Mouse (Mus musculus) MEL (cell line): Measurements from ENCODE around the gene Mblac1.

Source experiments
- CHD2 ChIP-seq: IDR thresholded peaks from 2 replicates; pipeline ENCODE4 v1.6.1; 2011; ENCODE audit warnings: low read length, improper control_type of control experiment
- CTCF ChIP-seq, 3 experiments: IDR thresholded peaks in 2 of 3; conservative IDR thresholded peaks in 1 of 3; 2 replicates each; pipeline ENCODE4 v1.5.1; 2011 to 2012; ENCODE audit warnings: low read length in 3 of 3, low read depth in 2 of 3, mild to moderate bottlenecking in 2 of 3, improper control_type of control experiment in 1 of 3, inconsistent platforms in 1 of 3, mixed read lengths in 1 of 3, moderate library complexity in 1 of 3; ENCODE audit not compliant: control insufficient read depth in 1 of 3, insufficient read depth in 1 of 3, poor library complexity in 1 of 3, severe bottlenecking in 1 of 3
- E2F4 ChIP-seq: IDR thresholded peaks from 2 replicates; pipeline ENCODE4 v1.6.1; 2011; ENCODE audit warnings: low read depth, low read length, improper control_type of control experiment, borderline replicate concordance
- EP300 ChIP-seq, 2 experiments: IDR thresholded peaks; 2 replicates each; pipeline ENCODE4 v1.6.1; 2011; ENCODE audit warnings: improper control_type of control experiment in 2 of 2, low read length in 2 of 2, low read depth in 1 of 2, mild to moderate bottlenecking in 1 of 2
- GATA1 ChIP-seq: IDR thresholded peaks from 2 replicates; pipeline ENCODE4 v1.6.1; 2011; ENCODE audit warnings: low read depth, low read length, improper control_type of control experiment
- MAFK ChIP-seq: IDR thresholded peaks from 2 replicates; pipeline ENCODE4 v1.6.1; 2011; ENCODE audit warnings: low read depth, mild to moderate bottlenecking, low read length, improper control_type of control experiment, borderline replicate concordance
- MAZ ChIP-seq: IDR thresholded peaks from 2 replicates; pipeline ENCODE4 v1.6.1; 2012; ENCODE audit warnings: low read depth, mild to moderate bottlenecking, inconsistent platforms, low read length, improper control_type of control experiment
- MYC ChIP-seq: IDR thresholded peaks from 2 replicates; pipeline ENCODE4 v1.6.1; 2011; ENCODE audit warnings: low read depth, mild to moderate bottlenecking, low read length, improper control_type of control experiment, moderate library complexity
- POLR2A ChIP-seq, 2 experiments: IDR thresholded peaks; 2 replicates each; pipeline ENCODE4 v1.6.1; 2011 to 2012; ENCODE audit warnings: low read length in 2 of 2, mild to moderate bottlenecking in 2 of 2, control low read depth in 1 of 2, improper control_type of control experiment in 1 of 2, low read depth in 1 of 2, moderate library complexity in 1 of 2; ENCODE audit not compliant: control insufficient read depth in 1 of 2, insufficient read depth in 1 of 2, poor library complexity in 1 of 2
- RCOR1 ChIP-seq: IDR thresholded peaks from 2 replicates; pipeline ENCODE4 v1.6.1; 2012; ENCODE audit warnings: low read depth, mild to moderate bottlenecking, inconsistent platforms, low read length, improper control_type of control experiment
- TCF12 ChIP-seq: IDR thresholded peaks from 2 replicates; pipeline ENCODE4 v1.6.1; 2014; ENCODE audit warnings: low read depth, mild to moderate bottlenecking, inconsistent platforms, low read length, improper control_type of control experiment, moderate library complexity
- UBTF ChIP-seq: IDR thresholded peaks from 2 replicates; pipeline ENCODE4 v1.6.1; 2012; ENCODE audit warnings: low read depth, mild to moderate bottlenecking, inconsistent platforms, low read length, improper control_type of control experiment, moderate library complexity, borderline replicate concordance; ENCODE audit not compliant: insufficient read depth

DNA sequence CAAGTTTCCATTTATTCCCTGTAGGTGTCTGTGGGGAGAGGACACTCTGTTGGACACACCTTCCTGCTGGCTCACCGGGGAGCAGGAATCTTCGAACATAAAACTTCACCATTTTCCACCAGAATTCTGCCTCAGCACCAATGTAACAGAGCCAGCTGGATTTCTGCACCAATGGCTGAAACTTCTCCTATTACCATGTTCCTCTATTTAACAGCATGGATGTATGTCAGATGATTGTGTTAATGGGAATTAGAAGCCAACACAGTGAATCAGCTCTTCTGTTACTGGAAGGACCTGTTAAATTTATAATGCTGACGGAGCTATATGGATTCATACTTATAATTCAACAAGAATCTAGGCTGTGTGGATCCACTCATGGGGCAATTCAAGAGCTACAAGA, 35.4 kb downstream of the Mblac1 start:
- TF ChIP-seq EP300 (IDR thresholded peaks at IDR 0.05; ENCODE audit: low read depth in 1 of 2, low read length in 2 of 2) (no peak), CTCF (IDR thresholded peaks at IDR 0.05 in 2 of 3, conservative IDR thresholded peaks at IDR 0.05 in 1 of 3; ENCODE audit: control insufficient read depth in 1 of 3, insufficient read depth in 1 of 3, low read depth in 2 of 3, low read length in 3 of 3, poor library complexity in 1 of 3, severe bottlenecking in 1 of 3) (no peak), MAFK (no peak), CHD2 (no peak), MYC (no peak), POLR2A (IDR thresholded peaks at IDR 0.05; ENCODE audit: control insufficient read depth in 1 of 2, insufficient read depth in 1 of 2, low read depth in 1 of 2, low read length in 2 of 2, poor library complexity in 1 of 2) (no peak), MAZ (no peak), UBTF (no peak), GATA1 (no peak), RCOR1 (no peak), E2F4 (no peak), TCF12 (no peak)
